Mouse (Mus musculus) thymus, postnatal 14 days (tissue): ENCODE measurements around the gene Kcna6.
A peak's percentile ranks its signal among the peaks of the same experiment; 100 is the strongest.

Experiments used
- DNase-seq: peaks from one replicate; pipeline ENCODE4 v3.0.0; 2021

The Kcna6 gene

DNA sequence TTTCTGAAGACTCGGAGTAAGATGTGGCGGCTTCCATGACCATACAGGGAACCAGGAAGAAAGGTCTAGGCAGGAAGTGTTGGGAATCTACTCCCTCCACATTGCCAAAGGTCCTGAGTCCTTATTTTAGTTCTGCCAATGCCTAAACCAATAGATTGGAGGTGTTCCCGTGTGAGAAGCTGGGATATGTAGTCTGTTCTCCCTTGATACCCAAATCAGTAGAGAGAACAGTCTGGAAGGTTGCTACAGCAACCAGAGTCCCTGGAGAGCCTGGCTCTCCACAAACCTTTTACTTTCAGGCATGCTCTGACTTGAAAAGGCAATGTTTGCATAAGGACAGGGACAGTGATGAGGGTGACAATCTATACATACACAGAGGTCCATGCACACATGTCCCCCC, 4.7 kb downstream of the Kcna6 start:
- DNase-seq: no peak

DNA sequence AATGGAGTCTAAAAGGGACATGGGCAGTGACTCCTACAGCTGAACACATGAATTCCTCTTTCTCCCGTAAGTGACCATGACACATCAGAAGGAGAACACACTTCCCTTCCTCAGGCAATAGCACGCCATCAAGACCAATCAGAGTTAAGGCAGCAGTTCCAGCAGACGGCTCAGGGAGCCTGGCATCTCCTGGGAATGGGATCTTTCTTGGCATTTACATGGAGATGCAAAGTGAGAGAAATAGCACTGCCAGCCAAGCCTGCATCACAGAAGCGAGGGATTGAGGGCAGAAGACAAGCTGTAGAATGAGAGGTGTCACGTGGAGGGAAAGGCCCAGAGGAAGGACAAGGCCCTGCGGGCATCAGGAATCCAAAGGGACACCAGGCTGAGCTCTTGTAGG, 7.8 kb downstream of the Kcna6 start:
- DNase-seq: no peak

DNA sequence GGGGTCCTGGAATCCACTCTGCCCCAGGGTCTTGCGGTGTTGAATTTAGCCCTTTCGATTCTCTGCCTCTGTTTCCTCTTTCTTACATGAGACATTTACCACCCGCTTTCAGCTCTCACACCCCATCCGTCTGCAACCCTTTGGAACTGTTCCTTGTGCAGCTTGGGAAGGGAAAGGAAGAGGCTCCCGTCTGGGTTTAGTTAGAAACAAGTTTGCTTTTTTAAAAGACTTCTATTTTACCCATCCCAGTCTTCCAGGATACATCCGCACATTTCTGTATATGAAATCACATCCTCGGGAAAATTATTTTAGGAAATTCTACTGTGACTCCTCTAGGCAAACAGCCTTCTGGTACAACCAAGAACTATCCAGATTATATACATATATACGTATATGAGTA, 11.7 kb downstream of the Kcna6 start:
- DNase-seq: no peak

DNA sequence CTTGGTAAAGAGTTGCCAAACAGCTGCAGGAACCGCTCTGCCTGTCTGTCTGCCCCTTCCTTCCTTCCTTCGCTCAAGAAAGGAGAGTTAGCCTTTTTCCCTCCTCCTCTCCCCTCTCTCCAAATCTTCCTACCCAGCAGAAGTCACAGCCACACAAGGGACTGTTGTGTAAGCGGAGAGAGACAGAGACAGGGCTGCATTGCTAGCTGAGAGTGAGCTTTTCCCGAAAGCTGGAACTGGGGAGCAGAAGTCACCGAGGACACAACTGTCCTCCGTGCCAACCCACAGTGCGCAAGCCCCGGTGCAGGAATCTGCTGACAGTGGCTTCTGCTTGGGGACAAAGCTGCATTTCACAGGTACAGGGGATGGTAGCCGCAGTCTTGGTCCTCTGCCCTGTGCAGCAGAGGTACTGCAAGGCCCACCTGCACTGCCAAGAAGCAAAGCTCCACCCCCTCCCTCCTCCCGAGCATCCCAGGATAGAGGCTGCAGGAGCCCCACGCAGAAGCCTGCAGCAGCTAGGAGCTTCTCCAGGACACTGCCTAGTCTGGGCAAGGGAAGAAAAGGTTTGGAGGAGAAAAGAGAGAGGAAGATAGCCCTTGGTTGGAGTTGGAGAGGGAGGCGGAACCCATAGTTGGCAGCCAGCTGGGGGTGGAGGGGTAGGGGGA, 21.9 kb downstream of the Kcna6 start:
- DNase-seq: no peak

DNA sequence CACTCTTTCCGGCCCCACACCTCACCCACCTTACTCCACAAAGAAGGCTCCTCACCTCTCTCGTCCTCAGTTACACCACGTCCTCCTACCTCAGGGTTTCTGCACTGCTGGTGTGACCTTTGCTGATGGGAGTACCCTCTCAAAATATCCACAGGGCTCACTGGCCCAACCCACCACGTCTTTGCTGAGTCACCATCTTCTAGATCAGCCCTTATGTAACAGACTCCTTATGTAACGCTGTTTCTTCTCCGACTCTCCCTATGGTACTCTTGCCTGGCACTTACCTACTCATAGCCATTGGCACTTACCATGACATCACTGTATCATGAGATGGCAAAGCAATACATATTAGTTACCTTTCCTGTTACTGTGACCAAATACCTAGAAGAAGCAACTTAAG, 27.9 kb downstream of the Kcna6 start:
- no peak for DNase-seq

DNA sequence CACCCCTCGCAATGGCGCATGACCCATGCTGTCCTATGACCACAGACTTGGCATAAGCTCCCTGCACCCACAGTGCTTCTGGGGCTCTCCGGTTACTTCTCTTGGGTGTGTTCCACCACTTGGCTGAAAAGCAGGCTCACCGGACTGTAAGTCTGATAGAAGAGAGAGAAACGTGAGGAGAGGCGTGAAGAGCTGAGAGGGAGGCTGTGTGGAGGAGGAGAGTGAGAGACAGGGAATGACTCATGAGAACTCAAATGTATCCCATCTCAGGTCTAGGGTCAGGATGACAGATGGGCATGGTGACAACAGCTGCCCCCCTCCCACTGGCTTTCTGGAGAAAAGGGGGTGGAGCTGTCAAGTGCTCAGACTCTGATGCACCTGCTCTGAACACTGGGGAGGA, 34.5 kb downstream of the Kcna6 start:
- no peak for DNase-seq

DNA sequence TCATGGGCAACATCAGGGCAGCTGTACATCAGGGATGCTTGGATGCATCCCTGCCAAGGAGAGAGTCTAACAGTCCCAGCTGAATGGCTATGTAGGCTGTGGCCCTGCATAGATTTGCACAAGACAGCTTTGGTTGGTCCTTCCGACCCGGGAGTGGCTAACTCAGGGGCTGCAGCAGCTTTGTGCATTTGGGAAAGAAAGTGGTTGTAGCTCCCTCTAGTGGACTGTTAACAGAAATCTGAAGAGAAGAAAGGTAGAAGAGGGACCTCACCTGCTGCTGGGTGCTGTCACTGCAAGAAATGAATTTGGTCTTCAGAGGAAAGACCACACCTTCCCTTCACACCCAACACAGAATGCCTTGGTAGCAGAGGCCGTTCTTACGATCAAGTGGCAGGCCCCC, 36.0 kb downstream of the Kcna6 start:
- DNase-seq: no peak

DNA sequence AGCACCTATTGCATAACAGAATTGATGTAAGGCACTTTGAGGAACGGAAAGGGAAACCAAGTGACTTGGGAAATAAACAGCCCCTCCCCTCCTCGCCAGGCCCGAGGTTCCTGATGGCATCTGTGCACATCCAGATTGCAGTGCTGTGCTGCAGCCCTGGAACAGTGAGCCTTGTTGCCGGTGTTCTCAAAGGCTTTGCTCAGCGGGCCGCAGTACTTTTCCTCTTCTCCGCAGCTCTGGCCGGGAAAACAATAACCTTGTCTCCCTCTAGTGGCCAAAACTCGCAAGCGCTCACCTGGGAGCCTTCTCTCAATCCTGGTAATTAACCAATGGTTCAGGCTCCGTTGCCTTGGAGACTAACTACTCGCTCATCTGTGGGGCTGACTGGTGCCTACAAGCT, 38.4 kb downstream of the Kcna6 start:
- peak; percentile 56 for DNase-seq

DNA sequence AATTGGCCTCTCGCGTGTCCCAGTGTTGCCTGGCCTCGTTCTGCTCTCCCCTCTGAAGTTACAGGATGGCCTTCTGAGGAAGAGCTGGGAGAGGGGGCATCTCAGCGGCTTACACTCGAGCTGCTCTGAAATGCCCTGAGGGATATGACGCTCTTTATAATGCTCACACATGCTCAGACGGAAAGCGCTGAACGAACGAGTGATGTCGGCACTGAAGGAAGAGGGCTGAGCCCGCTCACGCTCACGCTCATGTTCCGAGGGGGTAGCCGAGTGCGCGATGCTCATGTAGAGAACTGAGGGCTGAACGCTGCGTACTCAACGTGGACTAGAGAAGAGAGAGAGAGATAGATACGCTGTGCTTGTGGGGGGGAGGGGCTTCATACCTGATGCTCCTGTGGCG, 39.3 kb downstream of the Kcna6 start:
- DNase-seq: no peak

DNA sequence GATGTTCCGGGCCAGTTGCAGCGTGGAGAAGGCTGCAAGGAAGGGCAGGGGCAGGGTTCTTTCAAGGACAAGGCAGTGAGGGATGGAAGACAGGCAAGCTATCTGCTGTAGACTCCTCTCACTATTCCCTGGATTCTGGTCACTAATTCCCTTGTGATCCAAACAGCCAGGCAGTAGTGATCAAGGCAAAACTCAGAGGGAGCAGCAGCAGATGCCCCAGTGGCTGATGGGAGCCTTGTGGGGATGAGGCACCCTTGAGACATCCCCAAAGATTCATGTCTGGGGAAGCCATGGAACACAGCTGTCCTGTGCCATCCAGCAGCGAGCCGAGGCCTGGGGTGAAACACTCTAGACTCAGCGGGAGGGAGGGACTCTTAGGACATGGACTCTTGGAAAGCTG, 40.5 kb downstream of the Kcna6 start:
- no peak for DNase-seq

DNA sequence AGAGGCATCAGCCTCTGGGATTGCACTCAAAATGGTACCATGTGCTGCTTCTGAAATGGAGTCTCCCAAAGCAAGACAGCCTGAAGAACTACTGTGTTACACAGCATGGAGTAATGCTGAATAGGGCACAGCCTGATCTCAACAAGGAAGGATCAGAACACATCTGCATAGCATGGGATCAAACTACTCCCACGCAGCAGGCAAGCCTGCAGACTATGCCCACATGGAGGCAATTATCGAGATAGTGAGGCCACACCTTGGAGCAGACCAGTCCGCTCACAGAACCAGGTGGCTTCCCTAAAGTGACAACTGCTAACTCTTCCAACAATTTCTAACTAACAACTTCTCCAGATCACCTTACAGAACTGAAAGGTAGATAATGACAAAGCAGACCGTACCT, 53.4 kb downstream of the Kcna6 start:
- no peak for DNase-seq

DNA sequence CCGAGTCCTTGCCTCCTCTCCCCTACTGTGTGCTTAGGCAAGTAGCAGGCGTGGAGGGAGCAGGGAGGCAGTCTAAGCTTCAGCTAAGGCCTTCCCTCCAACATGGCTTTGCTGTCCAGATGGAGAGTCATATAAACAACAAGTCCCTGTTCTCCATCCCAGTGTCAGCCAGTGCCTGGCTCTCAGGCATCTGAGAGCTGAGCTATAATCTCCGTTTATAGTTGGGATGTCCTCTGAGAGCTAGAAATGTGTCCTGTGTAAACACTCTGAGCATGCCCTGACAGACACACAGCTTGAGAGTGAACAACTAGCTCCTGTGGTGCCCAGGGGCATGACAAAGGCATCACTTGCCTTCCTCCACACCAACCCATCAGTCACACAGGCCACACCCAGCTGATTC, 55.3 kb downstream of the Kcna6 start:
- DNase-seq: no peak

DNA sequence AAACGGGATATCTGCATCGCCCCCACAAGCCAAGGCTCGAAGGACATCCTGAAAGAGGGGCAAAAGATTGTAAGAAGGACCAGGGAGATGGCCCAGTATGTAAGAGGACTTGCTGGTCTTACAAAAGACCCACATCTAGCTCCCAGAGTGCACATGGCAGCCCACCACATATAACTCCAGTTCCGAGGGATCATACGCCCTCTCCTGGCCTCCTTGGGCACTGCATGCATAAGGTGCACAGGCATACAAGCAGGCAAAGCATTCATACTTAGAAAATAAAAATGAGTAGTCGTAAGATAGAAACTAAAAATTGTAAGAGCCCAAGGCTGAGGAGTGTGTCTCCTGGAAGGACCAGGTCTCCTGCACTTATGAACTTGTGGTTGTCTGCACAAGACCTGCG, 61.5 kb downstream of the Kcna6 start:
- no peak for DNase-seq

DNA sequence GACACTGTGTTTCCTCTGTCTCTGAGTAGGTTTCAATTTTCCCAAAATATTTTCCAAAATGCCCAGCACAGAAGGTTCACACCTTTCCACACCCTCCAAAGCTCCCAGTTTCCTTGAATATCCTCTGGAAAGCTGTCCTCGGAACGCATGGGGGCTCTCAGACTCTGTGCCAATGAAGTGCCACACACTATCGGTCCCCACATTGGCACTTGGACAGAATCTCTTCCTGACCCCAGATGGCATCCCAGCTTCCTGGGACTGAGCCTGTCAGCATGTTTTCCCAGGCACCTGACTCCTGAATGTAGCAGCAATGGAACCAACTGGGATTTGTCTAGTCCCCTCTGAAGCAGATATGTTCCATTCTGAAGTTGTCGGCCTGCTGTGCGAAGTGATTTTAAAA, 73.5 kb downstream of the Kcna6 start:
- no peak for DNase-seq

DNA sequence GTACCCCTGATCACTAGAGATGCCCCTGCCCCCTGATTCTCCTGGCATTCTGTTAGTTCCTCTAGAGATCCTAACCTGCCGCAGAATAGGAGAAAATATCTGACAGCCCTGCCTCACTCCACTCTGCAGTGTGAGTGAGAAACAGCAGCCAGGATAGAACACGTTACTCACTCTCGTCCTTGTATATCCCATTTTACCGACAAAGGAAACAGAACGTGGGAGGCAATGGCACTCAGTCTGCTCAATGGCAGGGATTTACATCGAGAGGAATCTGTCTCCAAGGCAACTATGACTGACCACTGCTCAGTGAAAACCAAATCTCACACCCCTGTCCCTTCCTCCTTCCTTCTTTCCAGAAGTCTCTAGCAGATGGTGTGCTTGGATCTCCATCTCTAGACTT, 74.4 kb downstream of the Kcna6 start:
- no peak for DNase-seq

DNA sequence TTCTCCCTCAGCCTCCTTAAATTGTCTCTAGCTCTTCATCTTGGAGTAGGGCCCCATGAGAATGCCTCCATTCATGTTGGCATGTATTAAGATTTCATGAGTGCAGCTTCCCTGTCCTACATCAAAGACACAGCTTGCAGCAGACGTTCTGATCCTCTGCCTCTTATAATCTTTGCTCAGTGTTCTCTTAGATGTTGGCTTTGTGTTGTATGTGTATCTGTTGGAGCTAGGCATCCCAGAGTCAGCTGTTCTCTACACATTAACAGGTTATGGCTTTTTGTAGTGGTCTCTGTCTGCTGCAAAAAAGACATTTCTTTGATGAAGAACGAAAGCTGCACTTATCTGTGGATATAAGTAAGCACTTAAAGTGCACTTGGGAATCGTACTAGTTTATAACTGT, 75.9 kb downstream of the Kcna6 start:
- no peak for DNase-seq
